Mouse (Mus musculus): Measurements from ENCODE around the gene Dgcr6.
"Not testable (repeated sequence)": the region's sequence is repeated elsewhere in the genome, so short reads cannot be mapped to it uniquely, and the experiment has no call there.

The Dgcr6 gene

GRCm38 (mm10) chr16:18052731-18053202 is at the start of gene Dgcr6:
TSS of gene Dgcr6 (plus strand) at chr16:18052860.
- peak; percentile 95 for DNase-seq (ENCODE audit: low spot score)

GRCm38 (mm10) chr16:18004589-18004988 is 48.1 kb upstream of the Dgcr6 start:
- DNase-seq (ENCODE audit: low spot score) = no peak

DNA sequence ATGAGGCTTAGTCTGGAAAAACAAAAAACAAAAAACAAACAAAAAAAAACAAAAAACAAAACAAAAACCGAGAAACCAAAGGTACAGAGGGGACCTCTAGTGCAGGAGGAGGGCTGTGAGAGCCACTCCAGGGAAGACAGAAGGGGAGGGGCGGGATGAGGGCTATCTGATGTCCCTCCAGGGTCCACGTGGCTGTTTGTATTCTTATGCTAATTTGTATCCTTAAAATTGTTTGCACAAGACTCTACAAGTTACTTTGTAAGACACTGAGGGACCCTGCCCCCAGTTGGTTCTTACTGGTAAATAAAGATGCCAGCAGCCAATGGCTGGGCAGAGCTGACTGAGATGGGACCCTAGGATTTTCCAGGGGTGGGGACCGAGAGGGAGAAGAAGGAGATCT is 45.6 kb upstream of the Dgcr6 start:
- DNase-seq (ENCODE audit: low spot score) = no peak

GRCm38 (mm10) chr16:18011101-18011500 is 41.6 kb upstream of the Dgcr6 start:
- DNase-seq (ENCODE audit: low spot score) = no peak

DNA sequence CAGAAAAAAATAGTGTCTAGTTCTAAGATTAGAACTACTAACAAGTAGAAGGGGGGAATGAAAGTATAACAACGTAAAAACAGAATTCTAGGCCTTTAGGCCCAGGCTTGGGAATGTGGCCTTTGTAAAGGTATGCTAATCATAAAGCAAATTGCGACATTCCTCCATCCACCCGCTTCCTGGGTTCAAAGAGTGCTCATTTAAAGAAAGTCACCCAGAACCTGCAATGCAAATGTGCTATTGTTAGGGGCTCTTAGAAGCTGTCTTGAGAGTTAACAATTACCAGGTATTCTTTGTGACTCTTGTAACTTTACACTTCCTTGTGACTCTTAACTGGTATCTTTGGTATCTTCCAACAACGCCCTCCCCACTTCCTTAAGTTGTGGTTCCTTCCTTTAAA is 36.2 kb upstream of the Dgcr6 start:
- DNase-seq (ENCODE audit: low spot score) = not testable (repeated sequence)

DNA sequence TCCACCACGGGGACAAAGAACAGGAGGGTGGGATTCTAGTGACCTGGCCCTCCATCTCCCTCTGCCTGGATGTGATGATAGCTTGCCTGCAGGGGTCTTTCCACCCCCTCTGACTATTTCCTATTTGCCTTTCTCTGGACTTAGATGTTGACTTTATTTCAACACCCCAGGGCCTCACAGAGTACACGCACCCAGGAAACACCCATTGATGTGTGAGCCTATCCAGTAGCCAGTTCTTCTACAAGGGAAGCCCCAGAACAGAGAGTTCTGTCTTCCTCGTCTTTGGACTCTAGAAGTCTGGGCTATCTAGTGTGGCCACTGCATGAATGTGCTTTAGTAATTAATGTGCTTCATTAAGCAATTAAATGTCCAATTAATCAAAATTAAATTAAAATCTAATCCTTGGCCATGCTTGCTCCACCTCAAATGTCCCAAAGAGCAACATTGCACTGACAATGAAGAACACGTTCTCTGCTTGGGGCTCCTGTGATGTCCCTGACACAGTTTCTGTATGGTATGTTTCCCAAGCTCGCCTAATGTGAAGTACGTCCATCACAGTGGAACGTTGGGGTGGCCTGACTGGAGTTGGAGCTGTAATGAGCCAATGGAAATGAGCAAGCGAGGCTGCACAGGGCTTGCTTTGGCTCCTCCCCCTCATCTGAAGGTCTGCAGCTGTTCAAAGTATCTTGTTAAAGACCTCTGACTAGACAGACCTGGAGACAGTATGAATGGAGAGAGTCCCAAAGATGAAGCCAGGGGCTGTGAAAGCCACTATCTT is 29.7 kb upstream of the Dgcr6 start:
- DNase-seq (ENCODE audit: low spot score) = no peak

DNA sequence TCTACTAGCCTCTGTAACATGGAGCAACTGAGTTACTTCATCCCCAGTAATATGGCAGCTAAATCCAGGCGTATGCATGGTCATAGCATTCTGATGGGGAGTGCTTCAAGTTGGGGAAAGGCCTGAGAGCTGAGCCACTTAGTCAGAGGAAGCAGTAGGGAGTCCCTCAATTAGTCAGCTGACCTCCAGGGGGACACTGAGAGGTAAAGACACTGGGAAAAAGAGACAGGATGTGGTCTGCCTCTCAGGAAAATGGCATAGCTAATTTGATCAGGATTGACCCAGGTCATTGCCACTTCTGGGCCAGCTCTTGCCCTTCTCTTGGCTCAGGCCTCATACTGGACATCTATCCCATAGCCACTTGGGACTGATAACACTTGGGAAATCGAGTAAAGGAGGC is 25.3 kb upstream of the Dgcr6 start:
- peak; percentile 18 for DNase-seq (ENCODE audit: low spot score)

- DNase-seq (ENCODE audit: low spot score) = peak; percentile 72
Measured at GRCm38 (mm10) chr16:18031752-18032151, 20.9 kb upstream of the Dgcr6 start.

- DNase-seq (ENCODE audit: low spot score) = no peak
Measured at GRCm38 (mm10) chr16:18033289-18033688, 19.4 kb upstream of the Dgcr6 start.

GRCm38 (mm10) chr16:18034286-18034685 is 18.4 kb upstream of the Dgcr6 start:
- DNase-seq (ENCODE audit: low spot score) = no peak

- DNase-seq (ENCODE audit: low spot score) = peak; percentile 73
Measured at GRCm38 (mm10) chr16:18036425-18036955, 16.2 kb upstream of the Dgcr6 start.

DNA sequence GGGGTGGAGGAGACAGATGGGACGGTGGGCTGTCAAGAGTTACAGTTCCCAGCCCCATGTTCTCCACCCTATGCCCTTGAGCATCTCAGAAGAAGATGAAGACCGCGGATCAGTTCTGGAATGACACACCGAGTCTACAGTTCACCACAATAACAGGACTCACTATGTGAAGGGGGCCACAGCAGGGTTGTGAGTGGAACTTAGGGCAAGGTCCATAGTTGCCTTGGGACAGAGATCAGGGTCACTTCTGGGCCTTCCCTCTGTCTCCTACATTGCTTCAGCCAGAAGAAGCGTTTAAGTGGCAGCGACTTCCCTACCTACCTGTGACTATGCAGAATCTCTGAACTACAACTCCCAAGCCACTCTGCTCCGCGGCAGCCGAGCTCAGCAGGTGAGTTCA is 15.6 kb upstream of the Dgcr6 start:
- no peak for DNase-seq (ENCODE audit: low spot score)

GRCm38 (mm10) chr16:18044991-18045390 is 7.7 kb upstream of the Dgcr6 start:
- no peak for DNase-seq (ENCODE audit: low spot score)

DNA sequence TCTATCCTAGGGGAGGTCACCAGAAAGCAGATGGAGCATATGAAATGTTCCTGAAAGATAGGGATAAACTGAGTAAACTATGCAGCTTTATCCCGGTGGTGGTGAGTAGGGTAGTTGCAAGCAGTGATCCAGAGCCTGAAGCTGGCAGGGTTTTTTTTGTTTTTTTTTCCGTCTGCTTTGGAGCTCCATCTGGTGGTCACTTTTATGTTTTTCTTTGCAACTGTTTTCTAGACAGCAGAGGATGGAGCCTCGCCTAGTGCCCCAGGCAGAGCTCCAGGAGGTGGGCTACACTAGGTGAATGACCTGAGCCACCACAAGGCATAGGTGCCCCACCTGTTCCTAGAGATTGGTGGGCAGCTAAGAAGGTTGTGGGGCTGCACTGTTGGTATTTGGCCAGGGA is 5.0 kb upstream of the Dgcr6 start:
- DNase-seq (ENCODE audit: low spot score) = peak; percentile 84

DNA sequence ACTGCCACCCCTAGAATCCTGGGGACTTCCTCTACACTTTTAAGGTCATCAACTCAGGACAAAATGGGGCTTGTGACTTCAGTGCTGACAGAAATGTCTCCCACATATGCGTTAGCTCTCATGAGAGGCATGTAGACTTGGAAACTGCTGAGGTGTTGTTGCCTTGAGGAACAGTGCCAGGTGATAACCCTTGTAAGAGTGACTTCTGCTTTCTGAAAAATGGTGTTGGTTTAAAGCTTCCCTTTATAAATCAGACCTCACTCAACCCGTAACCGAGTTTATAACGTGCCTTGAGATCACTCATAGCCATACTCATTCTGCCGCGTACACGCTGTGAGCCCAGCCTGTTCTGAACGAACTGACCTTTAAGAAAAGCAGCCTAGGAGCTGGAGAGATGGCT is 4.6 kb upstream of the Dgcr6 start:
- DNase-seq (ENCODE audit: low spot score) = no peak

- DNase-seq (ENCODE audit: low spot score) = no peak
Measured at GRCm38 (mm10) chr16:18052322-18052721, 338 bp upstream of the Dgcr6 start.

DNA sequence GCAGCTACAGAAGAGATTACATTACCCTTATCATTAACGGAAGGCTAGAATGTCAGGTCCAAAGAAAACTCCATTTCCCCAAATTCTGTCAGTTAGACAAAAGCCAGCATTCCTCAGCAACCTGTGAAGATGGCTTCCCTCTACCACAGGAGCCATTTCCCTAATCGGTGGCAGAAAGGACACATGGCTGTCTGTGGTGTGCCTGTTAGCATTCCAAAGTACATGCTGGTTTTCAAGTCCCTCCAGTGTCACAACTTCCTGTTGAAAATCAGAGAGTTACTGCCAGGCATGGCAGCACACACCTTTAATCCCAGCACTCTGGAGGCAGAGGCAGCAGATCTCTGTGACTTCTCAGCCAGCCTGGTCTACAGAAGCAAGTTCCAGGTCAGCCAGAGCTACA is 3.6 kb downstream of the Dgcr6 start:
- DNase-seq (ENCODE audit: low spot score) = no peak

DNA sequence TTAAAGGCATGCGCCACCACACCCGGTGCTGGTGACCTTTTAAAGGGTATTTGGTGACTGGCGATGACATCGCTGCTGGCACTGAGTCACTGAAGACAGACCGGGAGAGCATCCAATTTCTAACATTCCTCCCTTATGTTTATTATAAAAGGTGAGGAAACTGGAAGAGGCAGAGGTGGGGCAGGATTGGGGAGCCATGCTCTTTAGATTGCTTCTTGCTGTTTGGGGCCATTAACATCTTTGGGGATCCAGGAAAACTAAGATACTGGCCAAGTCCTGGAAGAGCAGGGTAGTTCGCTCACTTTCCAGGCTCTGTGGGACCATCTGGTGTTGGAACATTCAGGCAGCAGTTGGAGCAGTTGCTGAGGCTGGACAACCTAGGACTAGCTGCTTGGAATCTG is 5.7 kb downstream of the Dgcr6 start:
- DNase-seq (ENCODE audit: low spot score) = no peak

DNA sequence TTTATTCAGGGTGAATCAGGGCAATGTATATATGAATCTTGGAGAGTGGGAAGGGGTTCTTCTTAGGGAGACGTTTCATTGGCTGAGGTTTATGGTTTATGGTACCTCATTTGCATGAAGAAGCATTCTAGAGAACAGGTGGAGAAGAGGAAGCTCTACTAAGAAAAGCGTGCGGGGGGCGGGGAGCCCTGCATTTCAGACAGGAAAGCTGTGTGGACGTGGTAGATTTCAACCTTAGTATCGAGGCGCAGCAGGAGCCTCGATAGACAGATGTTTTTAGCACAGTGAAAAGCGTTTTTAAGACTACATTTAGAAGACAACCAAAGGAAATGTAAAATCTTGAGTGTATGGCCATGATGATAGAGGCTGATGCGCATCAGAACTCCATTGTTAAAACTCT is 6.6 kb downstream of the Dgcr6 start:
- no peak for DNase-seq (ENCODE audit: low spot score)

DNA sequence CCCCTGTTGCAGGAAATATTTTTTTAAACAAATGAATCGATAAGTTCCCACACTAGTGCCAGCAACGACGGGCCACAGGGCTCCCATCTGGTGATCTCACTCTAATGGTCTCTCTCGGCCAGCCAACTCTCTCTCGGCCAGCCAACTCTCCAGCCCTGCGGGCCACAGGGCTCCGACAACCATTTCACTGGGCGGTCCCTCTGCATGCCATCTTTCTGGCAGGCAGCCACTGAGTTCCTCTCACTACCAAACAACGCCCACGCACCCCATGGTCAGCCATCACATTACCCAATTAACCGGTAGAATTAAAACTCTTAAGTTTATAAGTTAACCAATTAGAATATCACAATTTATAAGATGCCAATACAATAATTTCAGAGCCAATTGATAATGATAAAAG is 8.5 kb downstream of the Dgcr6 start:
- no peak for DNase-seq (ENCODE audit: low spot score)

DNA sequence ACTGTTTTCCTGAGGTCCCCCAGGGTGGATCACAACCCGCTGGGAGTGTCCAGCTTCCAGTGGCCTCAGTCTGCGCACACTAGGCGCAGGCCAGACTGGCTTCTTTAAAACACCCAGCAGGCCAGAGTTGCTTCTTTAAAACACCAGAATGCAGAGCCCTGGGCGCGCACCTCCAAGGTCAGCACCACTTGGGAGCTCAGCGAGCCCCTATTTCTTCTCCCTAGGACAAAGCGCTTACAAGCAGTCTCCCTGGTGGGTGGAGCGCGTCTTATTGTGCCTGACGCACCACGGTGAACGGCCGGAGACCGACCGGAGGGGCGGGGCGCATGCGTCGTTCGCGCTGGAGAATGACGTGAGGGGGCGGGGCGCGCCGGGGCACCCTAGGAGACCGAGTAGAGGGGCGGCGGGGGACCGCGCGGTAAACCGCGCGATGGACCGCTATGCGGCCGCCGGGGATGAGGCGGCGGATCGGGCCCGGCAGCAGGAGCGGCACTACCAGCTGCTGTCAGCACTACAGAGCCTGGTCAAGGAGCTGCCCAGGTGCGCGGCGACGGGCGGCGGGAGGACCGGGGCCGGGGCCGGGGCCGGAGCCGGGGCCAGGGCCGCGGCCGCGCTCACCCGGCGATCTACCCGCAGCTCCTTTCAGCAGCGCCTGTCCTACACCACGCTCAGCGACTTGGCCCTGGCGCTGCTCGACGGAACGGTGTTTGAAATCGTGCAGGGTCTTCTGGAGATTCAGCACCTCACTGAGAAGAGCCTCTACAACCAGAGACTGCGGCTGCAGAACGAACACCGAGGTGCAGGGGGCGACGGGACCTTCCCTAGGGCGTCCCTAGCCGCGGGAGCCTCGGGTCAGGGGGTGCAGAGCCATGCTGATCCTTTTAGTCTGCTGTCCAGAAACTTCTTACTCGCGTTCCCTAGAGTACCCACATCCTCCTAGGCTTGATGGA is 13.7 kb downstream of the Dgcr6 start:
- peak; percentile 94 for DNase-seq (ENCODE audit: low spot score)

DNA sequence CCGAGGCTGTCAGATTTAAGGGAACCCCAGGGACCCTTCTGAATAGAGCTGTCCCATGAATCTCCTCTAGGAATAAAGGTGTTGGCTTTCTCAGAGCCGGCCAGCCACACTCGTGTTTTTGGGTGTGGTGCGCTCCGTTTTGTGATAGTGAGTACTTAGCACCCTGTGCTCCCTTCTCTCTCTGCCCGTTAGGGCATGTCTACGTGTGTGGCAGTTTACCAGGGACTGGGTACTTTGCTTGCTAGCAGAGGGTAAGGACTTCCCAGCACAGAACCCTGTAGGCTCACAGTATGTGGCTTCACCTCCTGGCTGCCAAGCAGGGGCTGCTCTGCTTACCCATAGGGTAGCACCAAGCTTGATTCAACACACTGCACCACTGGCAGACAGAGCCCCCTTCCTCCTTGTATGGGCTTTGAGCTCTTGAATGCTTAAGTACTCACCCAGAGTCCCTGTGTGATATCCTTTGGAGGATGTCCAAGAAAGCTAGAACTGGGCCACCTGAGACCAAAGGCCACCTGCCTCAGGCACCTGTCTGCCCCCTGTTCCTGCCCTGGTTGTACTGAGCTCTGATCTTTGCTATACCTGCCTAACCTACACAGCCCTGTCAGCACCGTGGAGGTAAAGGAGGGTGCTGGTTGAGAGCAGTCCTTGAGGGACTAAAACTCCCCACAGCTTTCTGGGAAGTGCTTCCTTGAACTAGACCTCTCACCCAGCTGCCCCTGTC is 16.2 kb downstream of the Dgcr6 start:
- DNase-seq (ENCODE audit: low spot score) = no peak
